Mouse (Mus musculus): Measurements from ENCODE around the gene Mrpl53. TPM values are rescaled to one million over a fixed set of nuclear protein-coding genes. Genes with fewer than 3 reads are reported as not detected.

Gene Mrpl53
- 138 and 144 TPM in 2 replicates for polyA plus RNA-seq (2014; fragmentation: Nextera tagmentation; extraction: Ambion mirVana)

DNA sequence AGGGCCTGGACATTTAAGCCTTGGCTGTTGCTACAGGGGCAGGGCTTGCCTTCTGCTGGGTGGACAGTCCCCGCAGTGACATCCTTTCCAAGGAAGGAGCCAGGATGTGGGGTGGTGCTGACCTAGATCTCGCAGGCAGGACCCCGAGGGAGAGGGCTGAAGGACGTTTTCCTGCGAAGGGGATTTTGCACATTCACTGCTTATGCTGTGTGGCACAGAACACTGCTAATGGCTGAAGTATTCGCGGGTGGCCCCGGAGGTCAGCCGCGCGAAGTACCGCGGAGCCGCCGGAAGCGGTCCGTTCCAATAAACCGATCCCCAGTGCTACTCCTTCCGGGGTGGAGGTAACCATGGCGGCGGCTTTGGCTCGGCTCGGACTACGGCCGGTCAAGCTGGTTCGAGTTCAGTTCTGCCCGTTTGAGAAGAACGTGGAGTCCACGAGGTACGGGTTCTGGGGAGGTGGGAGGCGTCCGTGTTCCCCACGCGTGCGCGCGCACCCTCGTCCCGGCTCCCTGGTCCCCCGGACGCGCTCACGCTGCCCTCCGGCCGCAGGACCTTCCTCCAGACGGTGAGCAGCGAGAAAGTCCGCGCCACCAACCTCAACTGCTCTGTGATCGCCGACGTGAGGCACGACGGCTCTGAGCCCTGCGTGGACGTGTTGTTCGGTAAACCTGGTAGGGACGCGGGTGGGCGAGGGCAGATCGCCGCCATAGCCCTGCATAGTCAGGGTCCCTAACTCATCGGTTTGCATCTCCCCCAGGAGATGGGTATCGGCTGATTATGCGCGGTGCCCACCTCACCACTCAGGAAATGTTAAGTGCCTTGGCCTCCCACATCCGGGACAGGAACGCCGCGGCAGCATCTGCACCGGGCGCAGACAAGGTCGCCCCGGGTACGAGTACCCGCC is at the start of gene Mrpl53:
Mrpl53 (plus strand) TSS at position 279 of the 907 bp plus-strand sequence.
- peak within 1 kb of the TSS; percentile 82 for H3K4me2 ChIP-seq
- H3K4me3 ChIP-seq (ENCODE audit: low read depth, low read length): peak within 1 kb of the TSS; percentile 66
- peaks cover 21% of the 10 kb centered on the region for H3K4me1 ChIP-seq (ENCODE audit: control insufficient read depth, insufficient read depth, low read length)
- no peaks in the 10 kb centered on the region for H3K36me3 ChIP-seq (ENCODE audit: control insufficient read depth, insufficient read depth, low read length)
- H3K27ac ChIP-seq (ENCODE audit: low read depth, low read length): peak within 1 kb of the TSS; percentile 65
- WGBS (ENCODE audit: insufficient replicate concordance): under 1% methylated on average over 76 of the region's 76 CpGs
- peak; percentile 79 for ATAC-seq (replicated peaks; ENCODE audit: insufficient number of reproducible peaks, low FRiP score, low TSS enrichment)
- peak within 1 kb of the TSS; percentile 82 for H3K9ac ChIP-seq (ENCODE audit: low read depth, low read length)
- H3K27me3 ChIP-seq (ENCODE audit: control insufficient read depth, insufficient read depth, low read length): no peaks in the 10 kb centered on the region
- H3K9me3 ChIP-seq (replicated peaks; ENCODE audit: control insufficient read depth, low read length): no peaks in the 10 kb centered on the region

DNA sequence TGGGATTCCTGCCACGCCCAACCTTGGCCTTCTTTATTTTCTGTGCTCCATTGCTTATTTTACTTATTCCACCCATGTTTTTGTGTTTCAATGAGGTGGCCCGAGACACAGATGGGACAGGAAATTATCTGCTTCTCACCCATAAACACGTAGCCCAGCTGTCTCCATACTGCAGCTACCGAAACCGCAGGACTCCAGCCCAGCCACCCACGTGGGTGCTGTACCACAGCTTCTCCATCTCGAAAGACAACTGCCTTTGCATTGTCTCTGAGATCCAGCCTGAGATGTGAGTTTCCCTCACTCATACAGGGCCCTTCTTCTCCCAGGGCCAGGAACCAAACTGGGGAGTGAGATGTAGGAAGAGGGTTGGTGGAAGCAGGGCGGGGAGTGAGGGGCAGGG is 42.8 kb upstream of the Mrpl53 start:
- H3K9ac ChIP-seq (ENCODE audit: low read depth, low read length): no peak overlapping the region
- no peak overlapping the region for H3K27ac ChIP-seq (ENCODE audit: low read depth, low read length)
- no peaks in the 10 kb centered on the region for H3K36me3 ChIP-seq (ENCODE audit: control insufficient read depth, insufficient read depth, low read length)
- no peaks in the 10 kb centered on the region for H3K9me3 ChIP-seq (replicated peaks; ENCODE audit: control insufficient read depth, low read length)
- WGBS (ENCODE audit: insufficient replicate concordance): 34% methylated on average over 8 of the region's 8 CpGs
- ATAC-seq (replicated peaks; ENCODE audit: insufficient number of reproducible peaks, low FRiP score, low TSS enrichment): no peak
- H3K4me2 ChIP-seq: no peak overlapping the region
- H3K4me3 ChIP-seq (ENCODE audit: low read depth, low read length): no peak overlapping the region
- H3K4me1 ChIP-seq (ENCODE audit: control insufficient read depth, insufficient read depth, low read length): peaks cover 15% of the 10 kb centered on the region
- H3K27me3 ChIP-seq (ENCODE audit: control insufficient read depth, insufficient read depth, low read length): peaks cover 98% of the 10 kb centered on the region

DNA sequence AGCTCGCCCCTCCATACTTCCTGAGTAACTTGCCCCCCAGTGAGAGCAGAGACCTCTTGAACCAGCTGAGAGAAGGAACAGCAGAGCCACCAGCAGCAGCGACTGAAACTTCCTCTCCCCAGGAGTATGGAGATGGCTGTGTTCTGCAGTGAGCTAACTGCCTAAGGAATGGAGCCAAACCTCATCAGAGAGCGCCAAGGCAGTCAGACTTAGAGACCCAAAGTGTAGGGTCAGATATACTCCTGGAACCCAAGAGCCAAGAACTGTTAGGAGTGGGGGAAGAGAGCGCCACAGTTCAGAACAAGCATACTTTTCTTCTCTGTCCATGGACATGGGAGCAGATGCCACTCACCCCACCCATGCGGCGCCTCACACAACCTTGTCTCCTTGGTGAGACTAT is 42.4 kb upstream of the Mrpl53 start:
- Histone ChIP-seq H3K27ac (ENCODE audit: low read depth, low read length) (no peak overlapping the region), H3K4me2 (no peak overlapping the region), H3K4me3 (ENCODE audit: low read depth, low read length) (no peak overlapping the region), H3K9ac (ENCODE audit: low read depth, low read length) (no peak overlapping the region), H3K9me3 (replicated peaks; ENCODE audit: control insufficient read depth, low read length) (no peaks in the 10 kb centered on the region), H3K36me3 (ENCODE audit: control insufficient read depth, insufficient read depth, low read length) (no peaks in the 10 kb centered on the region), H3K27me3 (ENCODE audit: control insufficient read depth, insufficient read depth, low read length) (peaks cover 98% of the 10 kb centered on the region), H3K4me1 (ENCODE audit: control insufficient read depth, insufficient read depth, low read length) (peaks cover 15% of the 10 kb centered on the region)
- no peak for ATAC-seq (replicated peaks; ENCODE audit: insufficient number of reproducible peaks, low FRiP score, low TSS enrichment)
- 22% methylated on average over 6 of the region's 6 CpGs for WGBS (ENCODE audit: insufficient replicate concordance)

DNA sequence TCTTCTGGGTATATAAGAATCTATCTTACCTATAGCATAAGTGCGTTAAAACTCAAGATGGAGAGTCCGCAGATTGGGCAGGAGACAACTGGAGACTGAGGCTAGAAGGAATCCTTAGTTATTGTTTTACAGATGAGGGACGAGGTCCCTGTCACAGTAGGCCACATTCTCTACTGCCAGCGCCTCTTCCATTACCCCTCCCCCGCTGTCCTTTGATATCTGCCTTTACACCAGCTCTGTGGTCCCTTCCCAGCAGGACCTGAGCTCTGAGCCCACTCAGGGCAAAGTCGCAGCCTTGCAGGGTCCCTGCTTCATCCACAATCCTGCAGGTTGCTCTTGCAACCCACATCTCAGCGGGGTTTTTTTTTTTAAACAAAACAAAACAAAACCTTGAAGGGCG is 40.6 kb upstream of the Mrpl53 start:
- H3K4me3 ChIP-seq (ENCODE audit: low read depth, low read length): peak overlapping the region; percentile 27
- ATAC-seq (replicated peaks; ENCODE audit: insufficient number of reproducible peaks, low FRiP score, low TSS enrichment): no peak
- WGBS (ENCODE audit: insufficient replicate concordance): 2% methylated on average over 8 of the region's 8 CpGs
- H3K4me2 ChIP-seq: peak overlapping the region; percentile 56; the same call in 1 of the 2 replicates
- H3K4me1 ChIP-seq (ENCODE audit: control insufficient read depth, insufficient read depth, low read length): peaks cover 15% of the 10 kb centered on the region
- H3K9me3 ChIP-seq (replicated peaks; ENCODE audit: control insufficient read depth, low read length): no peaks in the 10 kb centered on the region
- no peak overlapping the region for H3K27ac ChIP-seq (ENCODE audit: low read depth, low read length)
- no peak overlapping the region for H3K9ac ChIP-seq (ENCODE audit: low read depth, low read length)
- H3K36me3 ChIP-seq (ENCODE audit: control insufficient read depth, insufficient read depth, low read length): no peaks in the 10 kb centered on the region
- H3K27me3 ChIP-seq (ENCODE audit: control insufficient read depth, insufficient read depth, low read length): peaks cover 98% of the 10 kb centered on the region

DNA sequence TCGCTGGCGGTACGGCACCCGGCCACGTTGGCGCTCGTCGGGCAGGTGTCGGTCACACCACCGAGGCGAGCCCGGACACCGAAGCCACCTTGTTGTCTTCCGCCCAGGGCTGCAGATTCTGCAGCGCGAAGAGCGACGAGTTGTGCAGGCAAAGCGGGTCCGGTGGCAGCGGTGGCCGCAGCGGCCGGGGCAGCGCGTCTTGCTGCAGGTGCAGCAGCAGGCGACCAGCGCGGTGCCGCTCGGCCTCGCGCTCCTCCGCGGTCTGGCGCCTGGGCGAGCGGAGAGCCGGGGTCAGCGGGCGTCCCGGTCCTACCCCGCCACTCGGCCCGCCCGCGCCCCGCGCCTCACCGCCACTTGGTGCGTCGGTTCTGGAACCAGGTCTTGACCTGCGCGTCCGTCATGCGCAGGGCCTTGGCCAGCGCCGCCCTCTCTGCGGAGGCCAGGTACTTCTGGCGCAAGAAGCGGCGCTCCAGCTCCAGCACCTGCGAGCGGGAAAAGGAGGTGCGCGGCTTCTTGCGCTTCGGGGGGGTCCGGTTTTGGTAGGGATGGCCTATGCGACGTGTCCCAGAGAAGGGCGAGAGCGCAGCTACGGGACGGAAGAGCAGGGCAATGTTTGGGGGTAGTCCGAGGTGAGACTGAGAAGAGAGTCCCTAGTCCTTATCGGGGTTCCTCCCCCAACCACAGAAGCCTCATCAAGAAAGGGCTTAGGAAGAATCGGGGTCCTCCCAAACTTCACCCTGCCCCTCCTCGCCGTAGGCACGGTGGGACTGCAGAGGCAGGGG is 39.9 kb upstream of the Mrpl53 start:
- peaks cover 97% of the 10 kb centered on the region for H3K27me3 ChIP-seq (ENCODE audit: control insufficient read depth, insufficient read depth, low read length)
- no peak overlapping the region for H3K27ac ChIP-seq (ENCODE audit: low read depth, low read length)
- no peaks in the 10 kb centered on the region for H3K36me3 ChIP-seq (ENCODE audit: control insufficient read depth, insufficient read depth, low read length)
- no peak overlapping the region for H3K9ac ChIP-seq (ENCODE audit: low read depth, low read length)
- peak overlapping the region; percentile 56 for H3K4me2 ChIP-seq
- no peaks in the 10 kb centered on the region for H3K9me3 ChIP-seq (replicated peaks; ENCODE audit: control insufficient read depth, low read length)
- WGBS (ENCODE audit: insufficient replicate concordance): under 1% methylated on average over 80 of the region's 81 CpGs
- peaks cover 15% of the 10 kb centered on the region for H3K4me1 ChIP-seq (ENCODE audit: control insufficient read depth, insufficient read depth, low read length)
- H3K4me3 ChIP-seq (ENCODE audit: low read depth, low read length): peak overlapping the region; percentile 27
- no peak for ATAC-seq (replicated peaks; ENCODE audit: insufficient number of reproducible peaks, low FRiP score, low TSS enrichment)

DNA sequence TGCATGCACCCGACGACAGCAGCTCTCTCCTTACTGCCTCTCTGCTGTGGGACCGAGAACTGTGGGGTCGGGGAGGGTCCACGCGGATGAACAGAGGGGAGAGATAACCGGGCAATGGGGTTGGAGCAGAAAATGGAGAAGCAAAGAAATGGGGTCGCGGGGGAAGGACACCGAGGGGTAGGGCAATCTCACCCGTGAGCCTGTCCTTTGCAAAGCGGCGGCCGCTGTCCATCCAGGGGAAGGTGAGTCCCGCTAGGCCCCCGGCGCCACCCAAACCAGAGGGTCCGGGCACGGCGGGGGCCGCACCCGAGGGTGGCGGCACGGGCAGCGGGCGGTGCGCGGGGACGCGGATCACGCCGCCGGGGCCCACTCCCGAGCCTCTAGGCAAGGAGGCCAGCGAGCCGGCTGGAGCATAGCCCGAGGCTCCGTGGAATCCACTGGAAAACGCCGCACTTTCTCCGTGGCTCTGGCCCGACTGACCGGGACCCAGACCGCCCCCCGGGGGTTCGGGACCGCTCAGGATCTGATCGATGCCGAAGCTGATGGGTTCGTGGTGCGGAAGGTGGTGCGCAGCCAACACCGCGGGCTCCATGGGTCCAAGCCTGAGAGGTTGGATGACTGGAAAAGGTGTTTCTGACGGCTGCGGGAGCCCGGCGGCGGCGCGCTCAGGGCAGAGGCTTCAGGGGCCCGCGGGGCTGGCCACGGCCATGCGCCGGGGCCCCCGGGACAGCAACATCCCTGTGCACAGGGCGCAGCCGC is 39.2 kb upstream of the Mrpl53 start:
- H3K27ac ChIP-seq (ENCODE audit: low read depth, low read length): no peak overlapping the region
- under 1% methylated on average over 55 of the region's 69 CpGs for WGBS (ENCODE audit: insufficient replicate concordance)
- H3K27me3 ChIP-seq (ENCODE audit: control insufficient read depth, insufficient read depth, low read length): peaks cover 97% of the 10 kb centered on the region
- H3K9me3 ChIP-seq (replicated peaks; ENCODE audit: control insufficient read depth, low read length): no peaks in the 10 kb centered on the region
- no peak overlapping the region for H3K9ac ChIP-seq (ENCODE audit: low read depth, low read length)
- peak overlapping the region; percentile 27 for H3K4me3 ChIP-seq (ENCODE audit: low read depth, low read length)
- 0 out of 2 replicates have a peak, but pooled peaks have one; percentile 27 for ATAC-seq (replicated peaks; ENCODE audit: insufficient number of reproducible peaks, low FRiP score, low TSS enrichment)
- H3K36me3 ChIP-seq (ENCODE audit: control insufficient read depth, insufficient read depth, low read length): no peaks in the 10 kb centered on the region
- peaks cover 15% of the 10 kb centered on the region for H3K4me1 ChIP-seq (ENCODE audit: control insufficient read depth, insufficient read depth, low read length)
- peak overlapping the region; percentile 48 for H3K4me2 ChIP-seq

DNA sequence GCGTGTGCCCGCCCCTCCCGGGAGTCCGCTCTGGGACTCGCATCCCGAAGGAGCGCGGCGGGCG is 38.8 kb upstream of the Mrpl53 start, which contains the start of gene Tlx2:
Tlx2 (minus strand) TSS at position 47 of the 64 bp plus-strand sequence.
- WGBS (ENCODE audit: insufficient replicate concordance): under 1% methylated on average over 10 of the region's 10 CpGs

More for the DNA sequence above, 38.8 kb upstream of the Mrpl53 start, which contains the start of gene Tlx2:
- Histone ChIP-seq H3K27me3 (ENCODE audit: control insufficient read depth, insufficient read depth, low read length) (peaks cover 96% of the 10 kb centered on the region), H3K9ac (ENCODE audit: low read depth, low read length) (no peak within 1 kb of the TSS), H3K27ac (ENCODE audit: low read depth, low read length) (no peak within 1 kb of the TSS), H3K4me2 (peak within 1 kb of the TSS; percentile 56), H3K9me3 (replicated peaks; ENCODE audit: control insufficient read depth, low read length) (no peaks in the 10 kb centered on the region), H3K4me3 (ENCODE audit: low read depth, low read length) (peak within 1 kb of the TSS; percentile 27), H3K36me3 (ENCODE audit: control insufficient read depth, insufficient read depth, low read length) (no peaks in the 10 kb centered on the region), H3K4me1 (ENCODE audit: control insufficient read depth, insufficient read depth, low read length) (peaks cover 15% of the 10 kb centered on the region)
- no peak for ATAC-seq (replicated peaks; ENCODE audit: insufficient number of reproducible peaks, low FRiP score, low TSS enrichment)

All from heart, embryonic 11.5 days (tissue).